Mouse (Mus musculus) 416B (cell line): Measurements from ENCODE around the gene Ube2e2.
A peak's percentile ranks its signal among the peaks of the same experiment; 100 is the strongest.
"Not testable (repeated sequence)": the region's sequence is repeated elsewhere in the genome, so short reads cannot be mapped to it uniquely, and the experiment has no call there.

ENCODE experiments used
- DNase-seq: peaks from one replicate; pipeline ENCODE4 v3.0.0; 2011; ENCODE audit warnings: low read depth

Ube2e2 gene

DNA sequence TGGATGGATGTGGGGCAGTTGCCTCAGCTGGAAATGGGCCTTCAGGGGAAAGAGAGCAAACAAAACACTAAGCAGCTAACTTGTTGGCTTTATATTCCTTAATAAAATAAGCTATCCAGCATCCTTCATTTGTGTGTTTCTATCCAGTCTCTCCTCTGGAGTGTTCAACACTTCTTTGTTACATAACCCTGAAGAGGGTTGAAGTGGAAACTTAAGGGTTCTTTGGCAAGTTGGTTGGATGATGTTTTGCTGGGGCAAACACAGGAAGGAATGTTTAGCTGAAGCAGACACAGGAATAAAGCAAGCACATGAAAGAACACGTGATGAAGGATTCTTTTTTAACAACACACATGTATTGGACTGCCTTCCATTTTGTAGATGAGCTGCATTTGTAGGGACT is 256.3 kb downstream of the Ube2e2 start:
- DNase-seq: no peak

GRCm38 (mm10) chr14:18628170-18628569 is 265.9 kb downstream of the Ube2e2 start:
- DNase-seq: no peak

DNA sequence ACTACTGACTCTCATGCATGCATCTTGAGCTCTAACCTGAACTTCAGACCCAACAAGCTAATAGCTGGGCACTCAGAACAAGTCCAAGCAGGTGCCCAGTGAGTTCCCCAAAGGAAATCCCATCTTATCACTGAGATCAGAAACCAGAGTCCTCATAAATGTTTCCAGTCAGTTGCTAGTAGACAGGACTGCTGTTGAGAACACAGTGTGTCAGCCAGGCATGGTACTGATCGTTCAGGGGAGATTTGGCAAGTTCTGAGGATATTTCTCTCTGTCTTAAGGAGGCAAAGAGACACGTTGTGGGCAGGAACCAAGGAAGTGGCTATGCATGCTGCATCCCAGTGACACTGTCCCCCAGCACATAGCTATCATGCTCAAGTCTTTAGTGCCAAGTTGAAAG is 275.5 kb downstream of the Ube2e2 start:
- DNase-seq: peak; percentile 1

DNA sequence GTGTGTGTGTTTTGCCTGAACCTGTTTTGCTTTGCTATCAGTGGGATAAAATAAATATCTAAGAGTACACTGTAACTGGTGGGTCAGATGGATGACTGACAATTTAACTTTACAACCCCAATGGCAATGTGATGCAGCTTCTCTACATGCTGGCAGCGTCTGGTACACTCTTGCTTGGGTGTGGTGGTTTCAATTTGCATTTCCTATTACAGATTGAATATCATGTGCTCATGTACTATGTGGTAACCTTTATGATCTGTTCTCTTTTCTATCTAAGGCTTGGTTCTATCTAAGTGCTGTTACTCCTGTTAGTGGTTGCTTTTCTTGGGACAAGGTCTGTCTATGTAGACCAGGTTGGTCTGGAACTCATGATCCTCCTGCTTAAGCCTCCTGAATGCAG is 292.1 kb downstream of the Ube2e2 start:
- DNase-seq: no peak

DNA sequence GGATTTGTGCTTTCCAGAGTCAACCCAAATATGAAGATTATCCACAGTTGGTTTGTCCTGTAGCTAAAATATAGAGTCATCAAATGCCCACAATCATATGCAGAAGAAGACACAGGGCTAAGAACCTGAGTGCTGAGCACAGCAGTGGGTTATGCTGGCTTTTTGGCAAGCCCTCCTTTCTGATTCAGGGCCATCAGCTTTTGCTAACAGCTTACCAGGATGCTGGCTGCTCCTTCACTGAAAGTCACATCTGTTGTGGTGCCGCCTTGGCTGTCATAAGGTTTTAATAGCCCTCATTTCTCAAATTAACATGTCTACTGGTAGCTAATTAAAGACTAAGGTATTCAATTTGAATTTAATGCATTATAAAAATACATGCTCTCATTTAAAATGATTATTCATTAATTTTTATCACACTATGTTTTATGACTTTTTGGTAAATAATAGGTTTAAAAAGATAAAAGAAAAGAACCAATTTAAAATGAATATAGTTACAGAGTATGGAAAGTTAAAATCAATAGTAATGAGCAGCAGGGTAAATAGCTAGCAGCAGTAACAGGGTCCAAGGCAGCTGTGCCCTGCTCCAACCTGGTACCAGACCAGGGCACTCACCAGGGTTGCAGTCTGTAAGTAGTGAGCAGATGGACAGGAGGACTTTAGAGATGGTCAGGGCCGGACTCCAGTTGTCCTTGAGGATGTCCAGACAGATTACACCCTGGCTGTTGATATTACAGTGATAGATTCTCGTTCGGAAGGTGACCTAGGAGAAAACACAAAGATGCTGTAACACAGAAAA is 307.6 kb downstream of the Ube2e2 start:
- DNase-seq: no peak

DNA sequence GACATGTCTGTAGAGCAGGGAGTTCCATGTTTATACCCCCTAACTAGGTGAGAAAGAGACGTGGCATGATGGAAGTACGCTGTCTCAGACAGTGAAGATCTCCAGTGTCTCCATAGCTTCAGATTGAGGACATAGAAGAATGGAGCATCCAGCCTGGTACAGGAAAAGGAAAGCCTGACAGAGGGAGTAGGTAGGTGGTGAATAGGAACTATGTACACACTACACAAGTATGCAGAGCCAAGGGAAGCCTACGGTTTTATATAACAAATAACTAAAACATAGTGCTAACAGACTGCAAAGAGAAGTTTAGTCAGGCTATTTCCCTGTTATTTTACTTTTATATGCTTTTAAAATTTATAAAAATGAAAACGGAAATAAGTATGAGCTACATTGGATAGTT is 312.3 kb downstream of the Ube2e2 start:
- no peak for DNase-seq

GRCm38 (mm10) chr14:18574756-18575155 is 319.3 kb downstream of the Ube2e2 start:
- no peak for DNase-seq

GRCm38 (mm10) chr14:18574130-18574721 is 319.8 kb downstream of the Ube2e2 start:
- no peak for DNase-seq

- DNase-seq: no peak
Observed at GRCm38 (mm10) chr14:18573286-18573956, 320.6 kb downstream of the Ube2e2 start.

DNA sequence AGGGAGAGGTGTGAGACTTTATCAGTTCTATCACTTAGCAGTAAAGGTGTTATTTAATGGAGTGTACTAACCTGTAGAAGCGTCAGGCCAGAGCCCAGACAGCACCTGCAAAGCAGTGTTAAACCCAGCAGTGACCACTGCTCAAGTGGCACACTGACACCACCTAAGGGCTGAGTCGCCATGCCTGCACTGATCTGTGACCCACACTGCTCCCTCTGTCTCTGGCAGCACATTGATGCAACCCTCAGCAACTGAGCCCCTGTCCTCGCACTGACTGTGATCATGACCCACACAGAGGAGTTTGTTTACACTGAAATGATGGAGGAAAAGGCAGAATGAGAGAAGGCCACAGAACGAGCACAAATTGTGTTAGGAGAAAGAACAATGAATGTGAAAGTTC is 321.2 kb downstream of the Ube2e2 start:
- DNase-seq: no peak

GRCm38 (mm10) chr14:18569615-18570014 is 324.5 kb downstream of the Ube2e2 start:
- DNase-seq: no peak

DNA sequence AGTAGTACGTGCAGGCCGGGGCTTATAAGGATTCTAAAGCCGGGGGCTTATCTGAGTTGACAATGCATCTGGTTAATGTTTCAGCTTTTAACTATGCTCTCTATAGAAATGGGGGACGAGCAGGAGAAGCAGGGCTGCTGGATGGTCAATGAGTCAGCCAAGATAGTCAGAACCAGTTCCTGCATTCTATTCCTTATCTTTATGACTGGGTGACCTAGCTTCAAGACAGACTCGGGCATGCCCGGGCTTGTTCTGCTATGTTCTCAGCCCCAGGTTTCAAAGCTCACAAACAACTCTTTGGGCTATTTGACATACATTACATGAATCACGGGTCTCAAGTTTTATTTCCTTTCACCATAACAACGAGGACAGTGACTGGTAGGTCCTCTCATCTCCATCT is 329.1 kb downstream of the Ube2e2 start:
- DNase-seq: peak; percentile 26

DNA sequence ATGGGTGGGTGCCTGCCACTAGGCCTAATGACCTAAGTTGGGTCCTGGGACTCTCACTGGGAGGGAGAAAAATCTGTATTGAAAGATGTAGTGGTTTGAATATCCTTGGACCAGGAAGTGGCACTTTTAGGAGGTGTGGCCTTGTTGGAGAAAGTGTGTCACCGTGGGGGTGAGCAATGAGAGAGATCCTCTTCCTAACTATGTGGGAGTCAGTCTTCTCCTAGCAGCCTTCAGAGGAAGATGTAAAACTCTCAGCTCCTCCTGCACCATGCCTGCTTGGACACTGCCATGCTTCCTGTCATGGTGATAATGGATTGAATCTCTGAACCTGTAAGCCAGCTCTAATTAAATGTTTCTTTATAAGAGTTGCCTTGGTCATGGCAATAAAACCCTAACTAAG is 338.8 kb downstream of the Ube2e2 start:
- no peak for DNase-seq

GRCm38 (mm10) chr14:18554627-18554988 is 339.5 kb downstream of the Ube2e2 start:
- no peak for DNase-seq

DNA sequence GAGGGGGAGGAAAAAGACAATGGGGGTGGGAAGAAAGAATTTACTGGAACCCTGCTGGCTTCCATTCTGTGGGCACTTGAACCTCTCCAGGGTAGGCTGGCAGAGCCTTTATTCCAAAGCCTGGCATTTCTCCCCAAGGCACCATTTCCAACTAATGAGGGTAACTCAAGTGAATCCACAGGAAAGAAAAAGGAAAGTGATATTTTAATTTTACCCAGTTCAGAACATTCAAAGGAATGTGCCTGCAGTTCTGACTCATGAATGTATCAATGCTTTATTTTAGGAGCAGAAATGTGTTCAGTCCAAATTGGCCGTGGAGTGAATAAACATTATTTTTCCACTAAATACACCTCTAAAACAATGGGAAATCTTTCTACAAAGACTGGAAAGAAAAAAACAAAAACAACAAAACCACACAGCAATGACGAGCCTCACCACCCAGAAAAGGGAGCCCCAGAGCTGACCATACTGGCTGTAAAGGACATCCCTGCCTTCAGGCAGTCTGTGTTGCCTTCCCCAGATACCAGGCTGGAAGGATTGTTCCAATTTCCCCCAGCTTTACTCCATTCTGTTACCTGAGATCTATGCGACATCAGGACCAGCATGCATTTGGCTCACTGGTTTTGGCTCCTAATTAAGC is 340.0 kb downstream of the Ube2e2 start:
- DNase-seq: no peak

- no peak for DNase-seq
Observed at GRCm38 (mm10) chr14:18547541-18547940, 346.5 kb downstream of the Ube2e2 start.

- DNase-seq: not testable (repeated sequence)
Observed at GRCm38 (mm10) chr14:18539092-18539491, 355.0 kb downstream of the Ube2e2 start.

DNA sequence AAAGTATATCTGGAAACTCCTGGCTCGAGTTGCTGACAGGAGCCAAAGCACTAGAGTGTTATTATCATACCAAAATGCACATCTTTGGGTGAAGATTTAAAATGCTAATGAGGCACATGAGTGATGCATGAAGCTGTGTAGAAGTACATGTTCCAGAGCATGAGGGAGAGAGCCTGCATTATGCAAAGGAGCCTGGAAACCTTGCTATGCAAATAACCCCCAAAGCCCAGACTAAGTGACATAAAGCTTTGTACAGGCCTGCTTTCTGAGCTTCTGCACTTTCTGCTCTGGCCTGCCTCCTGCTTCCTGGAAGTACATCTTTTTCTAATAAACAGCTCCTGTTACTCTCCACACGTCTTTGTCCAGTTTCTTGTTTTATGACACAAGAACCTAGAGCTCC is 363.2 kb downstream of the Ube2e2 start:
- DNase-seq: no peak

- DNase-seq: no peak
Observed at GRCm38 (mm10) chr14:18530496-18530895, 363.6 kb downstream of the Ube2e2 start.
